Mouse (Mus musculus) hindbrain, embryonic 11.5 days (tissue): ENCODE data around the gene Arhgap11a. TPM values are rescaled to one million over a fixed set of nuclear protein-coding genes. Genes with fewer than 3 reads are reported as not detected.

Experiments used
- ATAC-seq: fragments of 200-750 bp; cut with Nextera tagmentation; 2 replicates; pipeline ENCODE4 v1.8.0; 2017; ENCODE audit warnings: mild to moderate bottlenecking, moderate TSS enrichment, moderate library complexity; ENCODE audit not compliant: low FRiP score
- DNase-seq: peaks from one replicate; pipeline ENCODE4 v3.0.0-alpha.2; 2015; ENCODE audit warnings: low spot score
- H3K27ac ChIP-seq: fragments of 300-500 bp; sonication (generic); 2 replicates; pipeline ENCODE4 v1.5.1; 2014; ENCODE audit warnings: mild to moderate bottlenecking, low read depth, low read length
- H3K27me3 ChIP-seq: fragments of 300-500 bp; sonication (generic); 2 replicates; pipeline ENCODE4 v1.6.1; 2014; ENCODE audit warnings: mild to moderate bottlenecking, low read length, moderate library complexity, mixed read lengths; ENCODE audit not compliant: control insufficient read depth, insufficient read depth
- H3K36me3 ChIP-seq: fragments of 300-500 bp; sonication (generic); 2 replicates; pipeline ENCODE4 v1.6.1; 2014; ENCODE audit warnings: mild to moderate bottlenecking, low read length, moderate library complexity, mixed read lengths; ENCODE audit not compliant: control insufficient read depth, insufficient read depth
- H3K4me1 ChIP-seq: fragments of 300-500 bp; sonication (generic); replicated peaks from 2 replicates; pipeline ENCODE4 v1.6.1; 2014; ENCODE audit warnings: low read length, mixed read lengths; ENCODE audit not compliant: control insufficient read depth, insufficient read depth
- H3K4me2 ChIP-seq: fragments of 300-500 bp; sonication (generic); replicated peaks from 2 replicates; pipeline ENCODE4 v1.6.1; 2014; ENCODE audit warnings: mild to moderate bottlenecking, low read depth, low read length
- H3K4me3 ChIP-seq: fragments of 300-500 bp; sonication (generic); 2 replicates; pipeline ENCODE4 v1.5.1; 2014; ENCODE audit warnings: low read depth, low read length
- H3K9ac ChIP-seq: fragments of 300-500 bp; sonication (generic); 2 replicates; pipeline ENCODE4 v1.6.1; 2014; ENCODE audit warnings: low read depth, low read length
- H3K9me3 ChIP-seq: fragments of 300-500 bp; sonication (generic); 2 replicates; pipeline ENCODE4 v1.6.1; 2016; ENCODE audit warnings: low read length; ENCODE audit not compliant: control insufficient read depth
- WGBS: fragments of 180-500 bp; shearing (Covaris S2); extraction: QIAGEN DNeasy Blood & Tissue Kit; methylation state at CpG from one replicate; pipeline ENCODE4 v1.1.7; 2014; 5-methylcytosine and 5-hydroxymethylcytosine counted together
- polyA plus RNA-seq: library from polyadenylated mRNA; unstranded; fragments of >200 nt; fragmentation: Nextera tagmentation; extraction: Ambion mirVana; gene quantifications from 2 replicates; pipeline ENCODE4 v1.2.1, GENCODE M21; 2014

Gene Arhgap11a
- polyA plus RNA-seq, 1 experiment from 2014 or later = 9.0 TPM

DNA sequence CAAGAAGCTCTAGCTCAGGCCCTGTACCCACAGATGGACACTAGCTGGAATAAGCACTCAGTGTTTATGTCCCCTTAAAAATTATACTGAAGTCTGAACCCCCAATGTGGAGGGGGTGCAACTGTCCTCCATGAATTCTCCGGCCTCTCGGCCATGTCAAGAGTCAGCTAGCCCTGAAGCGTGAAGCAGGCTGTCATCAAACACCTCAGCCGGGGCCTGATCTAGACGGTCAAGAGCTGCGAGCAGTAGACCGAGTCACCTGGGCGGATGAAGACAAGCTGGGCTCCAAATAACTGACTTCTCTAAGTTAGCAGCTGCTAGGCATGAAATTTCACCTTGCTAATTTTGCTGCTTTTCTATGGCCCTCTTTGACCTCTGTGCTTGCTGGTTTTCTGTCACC, 26.1 kb downstream of the Arhgap11a start:
- no peaks in the 10 kb centered on the region for H3K36me3 ChIP-seq
- no peak overlapping the region for H3K4me3 ChIP-seq
- no peak overlapping the region for H3K27ac ChIP-seq
- ATAC-seq (no peak), DNase-seq (no peak)
- H3K27me3 ChIP-seq = no peaks in the 10 kb centered on the region
- H3K9me3 ChIP-seq = no peaks in the 10 kb centered on the region
- no peaks in the 10 kb centered on the region for H3K4me1 ChIP-seq
- H3K4me2 ChIP-seq = no peak overlapping the region
- WGBS = 95% methylated on average over 8 of the region's 8 CpGs
- no peak overlapping the region for H3K9ac ChIP-seq

DNA sequence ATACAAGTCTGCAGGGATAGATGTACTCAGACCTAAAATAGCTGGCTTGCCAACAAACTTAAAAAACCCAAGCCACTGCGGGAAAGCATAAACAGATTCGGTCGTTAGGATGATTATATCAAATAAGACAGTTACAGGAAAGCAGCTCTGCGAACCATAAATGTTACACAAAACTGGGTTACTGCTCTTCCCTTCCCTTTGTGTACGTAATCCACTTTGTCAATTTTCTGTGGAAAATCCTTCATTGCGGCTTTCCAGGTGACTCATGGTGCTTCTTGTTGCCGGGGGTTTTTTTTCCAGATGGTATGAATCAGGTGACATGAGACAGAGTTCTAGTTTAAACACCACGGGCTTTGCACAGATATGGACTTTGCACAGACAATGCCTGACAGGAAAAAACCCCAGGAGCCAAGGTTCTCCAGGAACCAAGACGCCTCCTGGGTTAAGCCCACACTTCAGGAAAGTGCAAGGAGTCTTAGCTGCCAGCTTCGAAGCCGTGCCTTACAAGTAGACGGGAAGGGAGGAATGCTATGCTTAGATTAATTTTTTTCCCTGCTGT, 27.2 kb downstream of the Arhgap11a start:
- Histone ChIP-seq H3K4me3 (no peak overlapping the region), H3K4me1 (no peaks in the 10 kb centered on the region), H3K9me3 (no peaks in the 10 kb centered on the region), H3K9ac (no peak overlapping the region), H3K27ac (no peak overlapping the region), H3K27me3 (no peaks in the 10 kb centered on the region), H3K36me3 (no peaks in the 10 kb centered on the region), H3K4me2 (no peak overlapping the region)
- DNase-seq (no peak), ATAC-seq (no peak)
- 89% methylated on average over 12 of the region's 12 CpGs for WGBS

DNA sequence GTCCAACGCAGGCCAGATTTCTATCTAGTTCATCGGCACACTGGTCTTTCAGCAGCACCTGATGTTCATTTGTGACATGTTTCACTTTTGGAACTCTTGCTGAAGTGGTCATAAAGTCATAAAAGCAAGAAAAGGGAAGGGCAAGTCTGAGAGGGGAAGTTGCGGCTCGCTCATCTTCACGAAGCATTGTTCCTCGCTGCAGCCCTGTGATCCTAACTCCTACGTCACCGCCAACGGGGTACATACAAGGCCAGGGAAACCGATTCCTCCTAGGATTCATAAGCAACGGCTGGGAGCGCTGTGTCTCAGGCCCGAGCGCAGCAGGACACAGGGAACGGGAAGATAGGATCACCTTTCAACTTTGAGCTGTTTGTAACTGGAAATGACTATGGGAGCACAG, 28.3 kb downstream of the Arhgap11a start:
- ATAC-seq (no peak), DNase-seq (no peak)
- H3K27me3 ChIP-seq = no peaks in the 10 kb centered on the region
- no peaks in the 10 kb centered on the region for H3K9me3 ChIP-seq
- H3K4me3 ChIP-seq = no peak overlapping the region
- no peak overlapping the region for H3K27ac ChIP-seq
- H3K36me3 ChIP-seq = no peaks in the 10 kb centered on the region
- no peak overlapping the region for H3K9ac ChIP-seq
- no peak overlapping the region for H3K4me2 ChIP-seq
- no peaks in the 10 kb centered on the region for H3K4me1 ChIP-seq
- 97% methylated on average over 15 of the region's 15 CpGs for WGBS

DNA sequence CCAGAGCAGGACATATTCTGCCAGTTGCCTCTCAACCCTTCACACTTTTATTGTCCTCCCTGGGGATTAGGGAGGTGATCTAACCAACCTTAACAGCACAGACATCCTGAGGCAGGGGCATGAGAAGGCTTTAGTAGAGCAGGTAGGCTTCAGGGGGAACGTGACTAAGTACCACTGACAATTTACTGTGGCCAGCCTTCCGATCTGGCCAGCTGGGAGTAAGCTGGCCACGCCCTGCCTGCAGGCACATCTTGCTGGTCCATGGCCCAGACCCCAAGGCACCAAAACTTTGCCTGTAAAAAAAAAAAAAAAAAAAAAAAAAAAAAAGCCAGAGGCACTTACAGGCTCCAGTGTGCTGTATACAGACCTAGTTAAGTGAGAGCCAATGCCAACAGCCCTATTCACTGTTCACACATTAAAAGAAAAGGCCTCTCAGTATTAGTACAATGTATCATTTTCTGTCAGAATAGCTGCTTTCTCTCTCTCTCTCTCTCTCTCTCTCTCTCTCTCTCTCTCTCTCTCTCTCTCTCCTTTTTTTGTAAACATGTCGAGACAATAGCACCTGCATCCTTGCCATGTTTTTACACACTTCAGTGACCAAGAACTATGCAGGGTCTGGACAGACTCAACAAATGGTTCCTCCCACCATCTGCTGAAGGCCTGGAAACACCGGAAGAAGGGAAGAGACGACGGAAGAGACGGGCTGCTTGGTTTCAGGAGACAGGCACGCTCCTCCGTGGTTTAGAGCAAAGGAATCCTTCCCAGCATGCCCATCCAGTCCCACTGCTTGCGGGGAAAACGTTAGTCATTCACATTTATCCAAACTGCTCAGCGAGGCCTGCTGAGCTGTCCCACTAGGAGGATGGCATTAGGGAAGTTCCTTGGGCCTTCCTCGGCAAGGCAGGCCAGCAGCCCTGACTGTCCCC, 30.5 kb downstream of the Arhgap11a start:
- Histone ChIP-seq H3K4me1 (no peaks in the 10 kb centered on the region), H3K9me3 (no peaks in the 10 kb centered on the region), H3K27ac (no peak overlapping the region), H3K27me3 (no peaks in the 10 kb centered on the region), H3K9ac (no peak overlapping the region), H3K4me2 (no peak overlapping the region), H3K4me3 (no peak overlapping the region), H3K36me3 (no peaks in the 10 kb centered on the region)
- DNase-seq (no peak), ATAC-seq (no peak)
- WGBS = 71% methylated on average over 14 of the region's 14 CpGs

DNA sequence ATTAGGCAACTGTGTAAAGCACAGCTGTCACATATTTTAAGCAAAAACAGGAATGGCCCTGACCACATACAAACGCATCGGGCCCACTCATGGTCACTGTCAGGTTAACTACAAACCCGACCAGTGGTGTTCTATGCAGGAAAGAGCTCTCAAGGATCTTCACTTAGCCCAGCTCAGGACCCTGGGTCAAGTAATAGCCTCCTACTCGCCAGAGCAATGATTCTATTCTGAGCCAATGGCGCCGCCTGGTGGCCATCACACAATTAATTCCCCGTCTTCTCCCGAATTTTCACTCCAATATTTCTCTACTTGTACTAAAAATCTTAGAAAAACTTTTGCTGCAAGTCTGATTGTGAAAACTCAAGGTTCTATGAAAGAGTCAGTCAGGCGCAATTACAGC, 40.8 kb downstream of the Arhgap11a start:
- Histone ChIP-seq H3K36me3 (no peaks in the 10 kb centered on the region), H3K27ac (no peak overlapping the region), H3K4me1 (no peaks in the 10 kb centered on the region), H3K9me3 (no peaks in the 10 kb centered on the region), H3K4me2 (no peak overlapping the region), H3K4me3 (no peak overlapping the region), H3K27me3 (no peaks in the 10 kb centered on the region), H3K9ac (no peak overlapping the region)
- DNase-seq = peak; percentile 83
- 29% methylated on average over 9 of the region's 9 CpGs for WGBS
- ATAC-seq = peak; percentile 51; the same call in 1 of the 2 replicates

DNA sequence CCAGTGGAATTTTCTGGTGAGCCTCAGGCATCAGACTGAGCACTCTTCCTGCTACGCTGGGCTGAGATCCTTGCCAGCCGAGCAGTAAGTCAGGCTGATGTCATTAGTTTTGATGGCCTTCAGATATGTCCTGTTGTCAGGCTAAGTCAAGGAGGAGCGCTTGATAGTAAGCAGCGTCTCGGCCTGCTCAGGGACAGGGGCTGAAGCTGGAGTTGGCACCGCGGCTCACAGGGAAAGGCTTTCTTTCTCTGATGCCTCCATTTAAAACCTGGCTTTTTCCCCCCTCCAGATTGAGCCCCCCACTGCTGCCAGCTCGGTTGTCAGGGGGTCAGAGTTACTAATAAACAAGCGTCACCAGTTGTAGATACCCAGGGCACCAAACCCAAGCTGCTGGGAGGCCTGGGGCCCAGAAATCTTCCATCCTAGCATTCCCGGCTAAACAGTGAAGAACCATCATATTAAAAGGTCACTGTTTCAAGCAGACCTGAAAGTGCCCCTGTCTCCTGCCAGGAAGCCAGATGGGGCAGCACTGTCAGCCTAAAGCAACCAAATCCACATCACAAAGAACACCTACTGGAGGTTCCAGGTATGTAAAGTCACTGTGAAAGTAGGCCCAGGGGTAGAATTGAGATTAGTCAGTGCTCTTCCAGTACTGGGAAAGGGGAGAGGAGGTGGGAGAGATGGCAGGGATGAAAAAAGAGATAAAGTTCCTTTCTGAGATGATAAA, 41.4 kb downstream of the Arhgap11a start:
- H3K4me1 ChIP-seq = no peaks in the 10 kb centered on the region
- no peak overlapping the region for H3K4me3 ChIP-seq
- H3K27ac ChIP-seq = no peak overlapping the region
- no peak overlapping the region for H3K9ac ChIP-seq
- no peaks in the 10 kb centered on the region for H3K9me3 ChIP-seq
- ATAC-seq = no peak
- no peaks in the 10 kb centered on the region for H3K36me3 ChIP-seq
- no peak overlapping the region for H3K4me2 ChIP-seq
- DNase-seq = no peak
- 60% methylated on average over 10 of the region's 10 CpGs for WGBS
- no peaks in the 10 kb centered on the region for H3K27me3 ChIP-seq

DNA sequence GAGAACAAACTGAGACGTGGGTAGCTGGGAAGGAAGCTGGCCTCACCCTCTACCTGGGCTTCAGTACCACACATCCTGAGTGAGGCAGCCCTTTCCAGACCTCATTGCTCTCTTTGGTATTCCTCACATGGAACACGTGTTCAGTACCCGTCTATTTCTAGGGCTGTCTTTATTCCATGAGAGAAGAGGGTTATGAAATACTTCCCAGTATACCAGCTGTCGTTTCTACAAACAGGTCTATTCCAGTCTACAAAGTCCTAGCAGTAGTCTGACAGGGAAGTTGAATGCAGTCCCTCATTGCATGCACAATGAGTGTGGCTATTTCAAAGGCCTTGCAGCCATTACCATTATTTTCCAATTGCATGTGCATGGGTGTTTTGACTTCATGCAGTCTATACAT, 42.7 kb downstream of the Arhgap11a start:
- Histone ChIP-seq H3K36me3 (no peaks in the 10 kb centered on the region), H3K9ac (no peak overlapping the region), H3K27ac (no peak overlapping the region), H3K4me1 (no peaks in the 10 kb centered on the region), H3K9me3 (no peaks in the 10 kb centered on the region), H3K4me3 (no peak overlapping the region), H3K27me3 (no peaks in the 10 kb centered on the region), H3K4me2 (no peak overlapping the region)
- 84% methylated on average over 4 of the region's 4 CpGs for WGBS
- DNase-seq = no peak
- no peak for ATAC-seq

DNA sequence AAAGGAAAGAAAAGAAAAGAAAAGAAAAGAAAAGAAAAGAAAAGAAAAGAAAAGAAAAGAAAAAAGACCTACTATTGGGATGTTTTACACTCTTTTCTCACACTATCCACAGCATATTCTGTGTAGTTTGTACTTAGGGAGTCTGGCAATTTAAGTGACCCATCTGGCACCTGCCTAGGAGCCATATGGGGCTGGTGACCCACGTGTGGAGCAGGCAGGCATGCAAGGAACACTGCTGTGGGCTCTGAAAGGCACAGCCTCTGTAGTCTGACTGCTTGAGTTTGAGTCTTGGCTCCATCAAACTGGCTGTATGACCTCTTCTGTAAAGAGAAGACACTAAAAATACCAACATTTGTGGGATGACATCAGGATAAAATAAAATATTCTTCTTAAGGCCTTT, 44.7 kb downstream of the Arhgap11a start:
- Histone ChIP-seq H3K4me3 (no peak overlapping the region), H3K27me3 (no peaks in the 10 kb centered on the region), H3K4me2 (no peak overlapping the region), H3K9ac (no peak overlapping the region), H3K27ac (no peak overlapping the region), H3K36me3 (no peaks in the 10 kb centered on the region), H3K4me1 (no peaks in the 10 kb centered on the region), H3K9me3 (no peaks in the 10 kb centered on the region)
- DNase-seq = no peak
- 23% methylated on average over 1 of the region's 1 CpGs for WGBS
- ATAC-seq = no peak
